Mouse (Mus musculus) erythroblast, embryonic 14.5 days (primary cell): Measurements from ENCODE around the gene Nadk.

Source experiments
- GATA1 ChIP-seq: IDR thresholded peaks from 2 replicates; pipeline ENCODE4 v1.6.1; 2012; ENCODE audit warnings: low read length, inconsistent platforms, mixed read lengths
- TAL1 ChIP-seq: IDR thresholded peaks from 3 replicates; pipeline ENCODE4 v1.6.1; 2012; ENCODE audit warnings: low read length, inconsistent platforms, mixed read lengths

DNA sequence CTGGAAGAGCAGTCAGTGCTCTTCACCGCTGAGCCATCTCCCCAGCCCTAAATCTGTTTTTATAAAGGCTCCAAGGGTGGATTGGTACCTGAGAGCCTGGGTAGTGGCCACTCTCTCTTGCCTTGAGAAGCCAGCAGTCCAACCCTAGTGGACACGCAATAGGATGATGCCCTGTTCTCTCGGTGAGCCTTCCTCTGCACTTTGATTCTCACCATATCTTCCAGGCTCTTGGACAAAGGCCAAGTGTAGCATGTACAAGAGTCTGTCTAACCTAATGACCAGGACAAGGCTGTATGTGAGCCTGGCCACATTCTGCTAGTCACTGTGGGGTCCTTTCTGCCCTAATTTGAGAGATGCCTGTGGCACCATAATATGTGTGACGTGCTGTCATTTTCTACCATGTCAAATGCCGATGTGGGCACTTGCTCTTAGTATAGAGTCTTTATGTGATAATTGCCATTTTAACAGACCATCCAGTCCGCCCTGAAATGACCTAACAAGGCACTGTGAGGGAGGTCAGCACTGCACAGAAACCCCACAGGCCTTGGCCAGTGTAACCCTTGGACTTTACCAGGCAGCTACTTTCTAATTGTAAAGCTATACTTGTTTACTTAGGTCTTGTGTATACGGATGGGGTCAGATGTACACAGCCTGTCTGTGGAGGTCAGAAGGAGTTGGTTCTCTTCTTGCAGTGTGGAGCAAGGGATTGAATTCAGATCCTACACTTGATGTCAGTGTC is 6.6 kb downstream of the Nadk start:
- TF ChIP-seq GATA1 (no peak), TAL1 (no peak)
